Mouse (Mus musculus) NIH3T3 (cell line): ENCODE measurements around the gene Atp5f1.
"Not testable (repeated sequence)": the region's sequence is repeated elsewhere in the genome, so short reads cannot be mapped to it uniquely, and the experiment has no call there.

Source experiments
- DNase-seq: peaks from one replicate; pipeline ENCODE4 v3.0.0-alpha.2; 2012; ENCODE audit warnings: low read depth

Atp5f1 gene

GRCm38 (mm10) chr3:105959999-105960398 is at the start of gene Atp5f1:
TSS of gene Atp5f1 (minus strand) at chr3:105960099.
- DNase-seq, result no peak

- DNase-seq, result not testable (repeated sequence)
Observed at GRCm38 (mm10) chr3:106003360-106003759, 43.5 kb upstream of the Atp5f1 start.

GRCm38 (mm10) chr3:106001416-106002370 is 41.8 kb upstream of the Atp5f1 start:
- no peak for DNase-seq

GRCm38 (mm10) chr3:106000707-106001375 is 40.9 kb upstream of the Atp5f1 start:
- DNase-seq, result no peak

GRCm38 (mm10) chr3:105994730-105995129 is 34.8 kb upstream of the Atp5f1 start:
- no peak for DNase-seq

GRCm38 (mm10) chr3:105991653-105992283 is 31.9 kb upstream of the Atp5f1 start:
- DNase-seq, result peak; percentile 83

GRCm38 (mm10) chr3:105989611-105990010 is 29.7 kb upstream of the Atp5f1 start:
- DNase-seq, result not testable (repeated sequence)

- DNase-seq, result no peak
Observed at GRCm38 (mm10) chr3:105974174-105974573, 14.3 kb upstream of the Atp5f1 start.

GRCm38 (mm10) chr3:105973411-105973810 is 13.5 kb upstream of the Atp5f1 start, which contains the start of gene Ovgp1:
TSS of gene Ovgp1 (plus strand) at chr3:105973711.
- no peak for DNase-seq

GRCm38 (mm10) chr3:105971831-105972446 is 12.0 kb upstream of the Atp5f1 start:
- no peak for DNase-seq

GRCm38 (mm10) chr3:105960700-105961099 is 801 bp upstream of the Atp5f1 start:
- peak; percentile 47 for DNase-seq

GRCm38 (mm10) chr3:105959585-105959984 is 314 bp downstream of the Atp5f1 start:
- peak; percentile 48 for DNase-seq

GRCm38 (mm10) chr3:105958974-105959580 is 822 bp downstream of the Atp5f1 start, which contains the start of gene Wdr77:
TSS of gene Wdr77 (plus strand) at chr3:105959369.
- peak; percentile 100 for DNase-seq

GRCm38 (mm10) chr3:105958204-105958603 is 1.7 kb downstream of the Atp5f1 start:
- DNase-seq, result peak; percentile 43

- no peak for DNase-seq
Observed at GRCm38 (mm10) chr3:105957235-105957634, 2.7 kb downstream of the Atp5f1 start.

- DNase-seq, result no peak
Observed at GRCm38 (mm10) chr3:105951348-105951747, 8.6 kb downstream of the Atp5f1 start.

- no peak for DNase-seq
Observed at GRCm38 (mm10) chr3:105936111-105936510, 23.8 kb downstream of the Atp5f1 start.

- peak; percentile 42 for DNase-seq
Observed at GRCm38 (mm10) chr3:105935033-105935432, 24.9 kb downstream of the Atp5f1 start.

GRCm38 (mm10) chr3:105933926-105934325 is 26.0 kb downstream of the Atp5f1 start:
- no peak for DNase-seq

GRCm38 (mm10) chr3:105932240-105933071 is 27.4 kb downstream of the Atp5f1 start, which contains the start of gene I830077J02Rik:
TSS of gene I830077J02Rik (minus strand) at chr3:105932664.
- DNase-seq, result no peak
